Mouse (Mus musculus): ENCODE results near the gene Cabp4. TPM values are rescaled to one million over a fixed set of nuclear protein-coding genes. Genes with fewer than 3 reads are reported as not detected.

The Cabp4 gene
- total and polyA plus RNA-seq, 3 experiments: 2.8 to 11.8 (median 6.4) TPM

DNA sequence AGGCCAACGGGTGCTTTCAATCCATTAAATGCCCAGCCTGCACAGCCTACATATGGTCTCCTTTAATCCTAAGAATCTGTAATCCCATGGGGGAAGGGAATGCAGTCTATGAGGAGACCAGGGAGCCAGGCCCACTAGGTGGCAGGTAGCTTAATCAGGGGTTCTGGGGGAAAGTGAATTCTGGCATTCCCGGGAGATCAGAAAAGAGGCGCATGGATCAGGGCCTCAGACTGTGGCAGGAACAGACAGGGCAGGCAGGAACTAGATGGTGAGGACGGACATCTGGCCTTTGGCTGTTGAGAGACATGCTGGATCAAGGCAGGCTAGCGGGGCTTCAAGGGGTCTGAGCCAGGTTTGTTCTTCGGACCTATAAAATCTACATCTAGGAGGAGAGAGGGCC is 42.4 kb downstream of the Cabp4 start:
- Histone ChIP-seq H3K9me3 (replicated peaks; ENCODE audit: low read length) (no peaks in the 10 kb centered on the region), H3K36me3 (replicated peaks in 1 of 2; ENCODE audit: control insufficient read depth in 1 of 2, insufficient read depth in 1 of 2, low read length in 1 of 2) (peaks cover 41 to 60% of the 10 kb centered on the region in 2 experiments), H3K27me3 (replicated peaks) (no peaks in the 10 kb centered on the region), H3K4me3 (replicated peaks in 1 of 3; ENCODE audit: low read depth in 2 of 3, low read length in 2 of 3, poor library complexity in 1 of 3) (no peak overlapping the region), H3K79me2 (replicated peaks; ENCODE audit: control insufficient read depth, extremely low read depth, insufficient read depth, poor library complexity, severe bottlenecking) (peaks cover 9% of the 10 kb centered on the region), H3K4me2 (ENCODE audit: insufficient read depth, low read depth, poor library complexity, severe bottlenecking) (peak overlapping the region; percentile 89; the same call in 1 of the 2 replicates), H3K27ac (ENCODE audit: insufficient read depth, low read depth) (no peak overlapping the region), H3K4me1 (ENCODE audit: control insufficient read depth in 1 of 2, insufficient read depth in 2 of 2) (peaks cover 18 to 65% of the 10 kb centered on the region in 2 experiments), H3K9ac (ENCODE audit: insufficient read depth, low read depth) (no peak overlapping the region)
- in situ Hi-C loops (cut with MboI; ENCODE audit: low pct_ligation_motif_present, low pct_unique_long_range_greater_than_20kb, low sequenced_read_pairs) (no loop called here), dilution Hi-C loops (cut with MboI; ENCODE audit: extremely low pct_ligation_motif_present, extremely low pct_unique_long_range_greater_than_20kb, low sequenced_read_pairs) (no loop called here)
- DNase-seq (ENCODE audit: extremely low read depth): no peak
- no peak for TF ChIP-seq POLR2A (IDR thresholded peaks at IDR 0.05; ENCODE audit: low read depth, low read length)
- TF ChIP-seq TCF12 (IDR thresholded peaks at IDR 0.05; ENCODE audit: low read depth, low read length): no peak
- no peak for TF ChIP-seq JUN (IDR thresholded peaks at IDR 0.05; ENCODE audit: insufficient read depth, low read depth, low read length)
- no peak for TF ChIP-seq NRF1 (IDR thresholded peaks at IDR 0.05; ENCODE audit: low read depth, low read length)

DNA sequence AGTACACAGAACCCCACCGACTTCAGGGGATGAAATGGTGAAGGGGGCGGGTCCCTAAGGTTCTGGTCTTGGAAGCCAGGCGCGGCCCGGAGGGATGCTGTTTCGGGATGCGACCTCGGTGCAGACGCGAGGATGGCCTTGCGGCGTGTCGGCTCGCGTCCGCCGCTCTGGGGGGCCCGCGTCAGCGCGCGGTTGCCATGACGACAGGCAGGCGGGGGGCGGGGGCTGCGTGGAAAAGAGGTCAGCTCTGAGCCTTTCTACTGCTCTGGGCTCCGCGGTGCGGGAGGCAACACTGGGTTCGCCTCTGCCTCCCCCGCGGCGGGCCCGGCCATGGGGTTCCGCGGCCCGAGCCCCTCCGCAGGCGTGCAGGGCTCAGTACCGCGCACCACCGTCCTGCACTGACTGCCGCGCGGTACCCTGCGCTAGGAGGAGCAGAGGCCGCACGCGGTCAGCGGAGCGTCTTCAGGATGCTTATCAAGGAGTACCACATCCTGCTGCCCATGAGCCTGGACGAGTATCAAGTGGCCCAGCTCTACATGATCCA is 43.0 kb downstream of the Cabp4 start:
- no peak for DNase-seq (ENCODE audit: extremely low read depth)
- dilution Hi-C loops (cut with MboI; ENCODE audit: extremely low pct_ligation_motif_present, extremely low pct_unique_long_range_greater_than_20kb, low sequenced_read_pairs) (no loop called here), in situ Hi-C loops (cut with MboI; ENCODE audit: low pct_ligation_motif_present, low pct_unique_long_range_greater_than_20kb, low sequenced_read_pairs) (no loop called here)
- Histone ChIP-seq H3K4me1 (ENCODE audit: control insufficient read depth in 1 of 2, insufficient read depth in 2 of 2) (peaks cover 18 to 71% of the 10 kb centered on the region in 2 experiments), H3K9me3 (replicated peaks; ENCODE audit: low read length) (no peaks in the 10 kb centered on the region), H3K27ac (ENCODE audit: insufficient read depth, low read depth) (no peak overlapping the region), H3K79me2 (replicated peaks; ENCODE audit: control insufficient read depth, extremely low read depth, insufficient read depth, poor library complexity, severe bottlenecking) (peaks cover 9% of the 10 kb centered on the region), H3K27me3 (replicated peaks) (no peaks in the 10 kb centered on the region), H3K4me3 (replicated peaks in 1 of 3; ENCODE audit: low read depth in 2 of 3, low read length in 2 of 3, poor library complexity in 1 of 3) (peak overlapping the region; percentile 82 to 92 (median 87)), H3K4me2 (ENCODE audit: insufficient read depth, low read depth, poor library complexity, severe bottlenecking) (peak overlapping the region; percentile 89), H3K36me3 (replicated peaks in 1 of 2; ENCODE audit: control insufficient read depth in 1 of 2, insufficient read depth in 1 of 2, low read length in 1 of 2) (peaks cover 38 to 56% of the 10 kb centered on the region in 2 experiments), H3K9ac (ENCODE audit: insufficient read depth, low read depth) (peak overlapping the region; percentile 27; the same call in 1 of the 2 replicates)
- TF ChIP-seq MEF2A (IDR thresholded peaks at IDR 0.05; ENCODE audit: borderline replicate concordance, low read depth, low read length): no peak
- TF ChIP-seq MAX (IDR thresholded peaks at IDR 0.05; ENCODE audit: low read length): no peak
- TF ChIP-seq SIN3A (IDR thresholded peaks at IDR 0.05; ENCODE audit: low read length): 0 out of 2 replicates have a peak, but pooled peaks have one; percentile 7
- no peak for TF ChIP-seq USF1 (IDR thresholded peaks at IDR 0.05; ENCODE audit: low read depth, low read length)

- Histone ChIP-seq H3K27me3 (replicated peaks) (no peaks in the 10 kb centered on the region), H3K79me2 (replicated peaks; ENCODE audit: control insufficient read depth, extremely low read depth, insufficient read depth, poor library complexity, severe bottlenecking) (peaks cover 9% of the 10 kb centered on the region), H3K9ac (ENCODE audit: insufficient read depth, low read depth) (peak within 1 kb of the TSS; percentile 51), H3K27ac (ENCODE audit: insufficient read depth, low read depth) (peak within 1 kb of the TSS; percentile 78), H3K4me2 (ENCODE audit: insufficient read depth, low read depth, poor library complexity, severe bottlenecking) (peak within 1 kb of the TSS; percentile 89), H3K36me3 (replicated peaks in 1 of 2; ENCODE audit: control insufficient read depth in 1 of 2, insufficient read depth in 1 of 2, low read length in 1 of 2) (peaks cover 31 to 50% of the 10 kb centered on the region in 2 experiments), H3K4me3 (replicated peaks in 1 of 3; ENCODE audit: low read depth in 2 of 3, low read length in 2 of 3, poor library complexity in 1 of 3) (peak within 1 kb of the TSS; percentile 82 to 92 (median 87)), H3K4me1 (ENCODE audit: control insufficient read depth in 1 of 2, insufficient read depth in 2 of 2) (peaks cover 18 to 72% of the 10 kb centered on the region in 2 experiments), H3K9me3 (replicated peaks; ENCODE audit: low read length) (no peaks in the 10 kb centered on the region)
- dilution Hi-C loops (cut with MboI; ENCODE audit: extremely low pct_ligation_motif_present, extremely low pct_unique_long_range_greater_than_20kb, low sequenced_read_pairs) (no loop called here), in situ Hi-C loops (cut with MboI; ENCODE audit: low pct_ligation_motif_present, low pct_unique_long_range_greater_than_20kb, low sequenced_read_pairs) (no loop called here)
- peak; percentile 64 for DNase-seq (ENCODE audit: extremely low read depth)
- TF ChIP-seq ETS1 (conservative IDR thresholded peaks at IDR 0.05; ENCODE audit: low read depth, low read length): no peak
- no peak for TF ChIP-seq ZKSCAN1 (IDR thresholded peaks at IDR 0.05; ENCODE audit: borderline replicate concordance, low read depth, low read length)
- TF ChIP-seq CHD2 (IDR thresholded peaks at IDR 0.05; ENCODE audit: low read length): no peak
- no peak for TF ChIP-seq USF1 (IDR thresholded peaks at IDR 0.05; ENCODE audit: low read depth, low read length)
- peak; percentile 39; the same call in 1 of the 2 replicates for TF ChIP-seq IRF4 (IDR thresholded peaks at IDR 0.05; ENCODE audit: low read depth, low read length)
- TF ChIP-seq CHD1 (IDR thresholded peaks at IDR 0.05; ENCODE audit: low read depth, low read length): no peak
- no peak for TF ChIP-seq SMC3 (IDR thresholded peaks at IDR 0.05; ENCODE audit: low read depth, low read length)
- no peak for TF ChIP-seq HCFC1 (IDR thresholded peaks at IDR 0.05; ENCODE audit: low read depth, low read length)
- TF ChIP-seq MXI1 (IDR thresholded peaks at IDR 0.05; ENCODE audit: low read depth, low read length): peak; percentile 43
- no peak for TF ChIP-seq ZNF384 (IDR thresholded peaks at IDR 0.05; ENCODE audit: low read depth, low read length)
- no peak for TF ChIP-seq JUN (IDR thresholded peaks at IDR 0.05; ENCODE audit: insufficient read depth, low read depth, low read length)
- TF ChIP-seq BHLHE40 (IDR thresholded peaks at IDR 0.05; ENCODE audit: low read depth, low read length): no peak
- no peak for TF ChIP-seq PAX5 (IDR thresholded peaks at IDR 0.05; ENCODE audit: low read length)
- 0 out of 2 replicates have a peak, but pooled peaks have one; percentile 22 for TF ChIP-seq MYC (IDR thresholded peaks at IDR 0.05; ENCODE audit: low read depth, low read length)
- TF ChIP-seq RAD21 (IDR thresholded peaks at IDR 0.05; ENCODE audit: low read depth, low read length): no peak
- TF ChIP-seq JUND (conservative IDR thresholded peaks at IDR 0.05; ENCODE audit: low read depth, low read length): no peak
- TF ChIP-seq RCOR1 (conservative IDR thresholded peaks at IDR 0.05; ENCODE audit: low read depth, low read length): no peak
Measured at GRCm38 (mm10) chr19:4099837-4100717, 43.8 kb downstream of the Cabp4 start, which contains the start of gene Pitpnm1. Gene Pitpnm1 (plus strand): TSS chr19:4099998.

All from CH12.LX (cell line).